Mouse (Mus musculus): ENCODE measurements around the gene Zbp1. TPM values are rescaled to one million over a fixed set of nuclear protein-coding genes. Genes with fewer than 3 reads are reported as not detected.

Gene Zbp1
- polyA plus RNA-seq, 1 experiment from 2014 or later, result 0.23 TPM

GRCm38 (mm10) chr2:173181901-173182300 is 36.8 kb downstream of the Zbp1 start:
- H3K9ac ChIP-seq (replicated peaks), result no peak overlapping the region
- H3K4me1 ChIP-seq, result no peaks in the 10 kb centered on the region
- no peaks in the 10 kb centered on the region for H3K36me3 ChIP-seq
- H3K4me2 ChIP-seq (replicated peaks), result no peak overlapping the region
- 86% methylated on average over 7 of the region's 7 CpGs for WGBS
- H3K27ac ChIP-seq (replicated peaks), result no peak overlapping the region
- H3K9me3 ChIP-seq, result no peaks in the 10 kb centered on the region
- no peak for ATAC-seq (replicated peaks)
- H3K27me3 ChIP-seq, result no peaks in the 10 kb centered on the region
- no peak overlapping the region for H3K4me3 ChIP-seq

GRCm38 (mm10) chr2:173181486-173181885 is 37.2 kb downstream of the Zbp1 start:
- H3K4me3 ChIP-seq, result no peak overlapping the region
- no peak overlapping the region for H3K4me2 ChIP-seq (replicated peaks)
- no peaks in the 10 kb centered on the region for H3K36me3 ChIP-seq
- no peaks in the 10 kb centered on the region for H3K4me1 ChIP-seq
- H3K9me3 ChIP-seq, result no peaks in the 10 kb centered on the region
- H3K27me3 ChIP-seq, result no peaks in the 10 kb centered on the region
- no peak overlapping the region for H3K27ac ChIP-seq (replicated peaks)
- no peak for ATAC-seq (replicated peaks)
- no peak overlapping the region for H3K9ac ChIP-seq (replicated peaks)
- 62% methylated on average over 5 of the region's 5 CpGs for WGBS

- no peak overlapping the region for H3K27ac ChIP-seq (replicated peaks)
- H3K4me1 ChIP-seq, result no peaks in the 10 kb centered on the region
- ATAC-seq (replicated peaks), result no peak
- H3K4me3 ChIP-seq, result no peak overlapping the region
- H3K9ac ChIP-seq (replicated peaks), result no peak overlapping the region
- 88% methylated on average over 11 of the region's 11 CpGs for WGBS
- no peak overlapping the region for H3K4me2 ChIP-seq (replicated peaks)
- H3K9me3 ChIP-seq, result no peaks in the 10 kb centered on the region
- no peaks in the 10 kb centered on the region for H3K27me3 ChIP-seq
- no peaks in the 10 kb centered on the region for H3K36me3 ChIP-seq
These were observed 37.9 kb downstream of the Zbp1 start for GRCm38 (mm10) chr2:173180721-173181388.

GRCm38 (mm10) chr2:173180026-173180425 is 38.7 kb downstream of the Zbp1 start:
- Histone ChIP-seq H3K27me3 (no peaks in the 10 kb centered on the region), H3K4me2 (replicated peaks) (no peak overlapping the region), H3K27ac (replicated peaks) (no peak overlapping the region), H3K9ac (replicated peaks) (no peak overlapping the region), H3K4me3 (no peak overlapping the region), H3K4me1 (no peaks in the 10 kb centered on the region), H3K9me3 (no peaks in the 10 kb centered on the region), H3K36me3 (no peaks in the 10 kb centered on the region)
- no peak for ATAC-seq (replicated peaks)
- 80% methylated on average over 4 of the region's 4 CpGs for WGBS

- Histone ChIP-seq H3K4me2 (replicated peaks) (no peak overlapping the region), H3K4me1 (peaks cover 7% of the 10 kb centered on the region), H3K27ac (replicated peaks) (no peak overlapping the region), H3K9me3 (no peaks in the 10 kb centered on the region), H3K27me3 (no peaks in the 10 kb centered on the region), H3K36me3 (no peaks in the 10 kb centered on the region), H3K4me3 (no peak overlapping the region), H3K9ac (replicated peaks) (no peak overlapping the region)
- WGBS, result 88% methylated on average over 7 of the region's 7 CpGs
- ATAC-seq (replicated peaks), result no peak
These were observed 39.7 kb downstream of the Zbp1 start for GRCm38 (mm10) chr2:173179046-173179445.

- H3K4me2 ChIP-seq (replicated peaks), result no peak overlapping the region
- no peak for ATAC-seq (replicated peaks)
- H3K9me3 ChIP-seq, result no peaks in the 10 kb centered on the region
- H3K4me3 ChIP-seq, result no peak overlapping the region
- no peaks in the 10 kb centered on the region for H3K27me3 ChIP-seq
- H3K4me1 ChIP-seq, result peaks cover 15% of the 10 kb centered on the region
- no peaks in the 10 kb centered on the region for H3K36me3 ChIP-seq
- H3K27ac ChIP-seq (replicated peaks), result no peak overlapping the region
- WGBS, result 87% methylated on average over 8 of the region's 8 CpGs
- no peak overlapping the region for H3K9ac ChIP-seq (replicated peaks)
These were observed 40.8 kb downstream of the Zbp1 start for GRCm38 (mm10) chr2:173177951-173178350.

GRCm38 (mm10) chr2:173177481-173177880 is 41.2 kb downstream of the Zbp1 start:
- Histone ChIP-seq H3K4me3 (no peak overlapping the region), H3K27me3 (no peaks in the 10 kb centered on the region), H3K36me3 (no peaks in the 10 kb centered on the region), H3K9me3 (no peaks in the 10 kb centered on the region), H3K4me2 (replicated peaks) (no peak overlapping the region), H3K27ac (replicated peaks) (no peak overlapping the region), H3K9ac (replicated peaks) (no peak overlapping the region), H3K4me1 (peaks cover 19% of the 10 kb centered on the region)
- WGBS, result 85% methylated on average over 5 of the region's 5 CpGs
- ATAC-seq (replicated peaks), result no peak

GRCm38 (mm10) chr2:173175703-173176102 is 43.0 kb downstream of the Zbp1 start:
- WGBS, result 98% methylated on average over 5 of the region's 5 CpGs
- no peaks in the 10 kb centered on the region for H3K9me3 ChIP-seq

GRCm38 (mm10) chr2:173174569-173174968 is 44.2 kb downstream of the Zbp1 start:
- H3K9me3 ChIP-seq, result no peaks in the 10 kb centered on the region
- H3K4me1 ChIP-seq, result peaks cover 33% of the 10 kb centered on the region
- no peak overlapping the region for H3K4me3 ChIP-seq
- no peaks in the 10 kb centered on the region for H3K36me3 ChIP-seq
- no peak overlapping the region for H3K9ac ChIP-seq (replicated peaks)
- peak; percentile 24 for ATAC-seq (replicated peaks)
- peak overlapping the region; percentile 44 for H3K4me2 ChIP-seq (replicated peaks)
- 0 out of 2 replicates have a peak, but pooled peaks cover 3% of the 10 kb centered on the region for H3K27me3 ChIP-seq
- WGBS, result 56% methylated on average over 1 of the region's 1 CpGs
- H3K27ac ChIP-seq (replicated peaks), result peak overlapping the region; percentile 85; the same call in 1 of the 2 replicates

More at GRCm38 (mm10) chr2:173175703-173176102, 43.0 kb downstream of the Zbp1 start:
- no peak for ATAC-seq (replicated peaks)
- H3K9ac ChIP-seq (replicated peaks), result no peak overlapping the region
- H3K4me3 ChIP-seq, result no peak overlapping the region
- peaks cover 33% of the 10 kb centered on the region for H3K4me1 ChIP-seq
- no peak overlapping the region for H3K27ac ChIP-seq (replicated peaks)
- 0 out of 2 replicates have a peak, but pooled peaks cover 3% of the 10 kb centered on the region for H3K27me3 ChIP-seq
- no peak overlapping the region for H3K4me2 ChIP-seq (replicated peaks)
- no peaks in the 10 kb centered on the region for H3K36me3 ChIP-seq

- H3K4me2 ChIP-seq (replicated peaks), result peak overlapping the region; percentile 44
- peak overlapping the region; percentile 31 for H3K4me3 ChIP-seq
- H3K27ac ChIP-seq (replicated peaks), result peak overlapping the region; percentile 85
- under 1% methylated on average over 22 of the region's 22 CpGs for WGBS
- 0 out of 2 replicates have a peak, but pooled peaks cover 3% of the 10 kb centered on the region for H3K27me3 ChIP-seq
- H3K9me3 ChIP-seq, result no peaks in the 10 kb centered on the region
- H3K4me1 ChIP-seq, result peaks cover 33% of the 10 kb centered on the region
- peak overlapping the region; percentile 32 for H3K9ac ChIP-seq (replicated peaks)
- peak; percentile 89 for ATAC-seq (replicated peaks)
- no peaks in the 10 kb centered on the region for H3K36me3 ChIP-seq
These were observed 44.9 kb downstream of the Zbp1 start for GRCm38 (mm10) chr2:173173521-173174511.

GRCm38 (mm10) chr2:173173008-173173407 is 45.7 kb downstream of the Zbp1 start:
- WGBS, result 2% methylated on average over 2 of the region's 2 CpGs
- 0 out of 2 replicates have a peak, but pooled peaks cover 3% of the 10 kb centered on the region for H3K27me3 ChIP-seq
- peak; percentile 64 for ATAC-seq (replicated peaks)
- peak overlapping the region; percentile 44; the same call in 1 of the 2 replicates for H3K4me2 ChIP-seq (replicated peaks)
- H3K9me3 ChIP-seq, result no peaks in the 10 kb centered on the region
- no peak overlapping the region for H3K4me3 ChIP-seq
- H3K9ac ChIP-seq (replicated peaks), result no peak overlapping the region
- H3K27ac ChIP-seq (replicated peaks), result peak overlapping the region; percentile 85
- peaks cover 33% of the 10 kb centered on the region for H3K4me1 ChIP-seq
- H3K36me3 ChIP-seq, result no peaks in the 10 kb centered on the region

GRCm38 (mm10) chr2:173172386-173172785 is 46.3 kb downstream of the Zbp1 start:
- WGBS, result 97% methylated on average over 1 of the region's 1 CpGs
- H3K9ac ChIP-seq (replicated peaks), result no peak overlapping the region
- no peak overlapping the region for H3K4me3 ChIP-seq
- no peaks in the 10 kb centered on the region for H3K36me3 ChIP-seq
- no peaks in the 10 kb centered on the region for H3K9me3 ChIP-seq
- H3K27me3 ChIP-seq, result 0 out of 2 replicates have a peak, but pooled peaks cover 3% of the 10 kb centered on the region
- peak overlapping the region; percentile 85 for H3K27ac ChIP-seq (replicated peaks)
- no peak overlapping the region for H3K4me2 ChIP-seq (replicated peaks)
- H3K4me1 ChIP-seq, result peaks cover 33% of the 10 kb centered on the region
- ATAC-seq (replicated peaks), result no peak
